Mouse (Mus musculus): ENCODE results near the gene Etl4.

Etl4 gene

GRCm38 (mm10) chr2:20525879-20526593, 616.5 kb downstream of the Etl4 start:
- DNase-seq: no peak

- DNase-seq: no peak
These were observed 617.3 kb downstream of the Etl4 start for GRCm38 (mm10) chr2:20526856-20527255.

GRCm38 (mm10) chr2:20532623-20533022, 623.0 kb downstream of the Etl4 start:
- DNase-seq: no peak

- no peak for DNase-seq
These were observed 628.2 kb downstream of the Etl4 start for GRCm38 (mm10) chr2:20537785-20538184.

GRCm38 (mm10) chr2:20538871-20539270, 629.3 kb downstream of the Etl4 start:
- no peak for DNase-seq

- no peak for DNase-seq
These were observed 631.7 kb downstream of the Etl4 start for GRCm38 (mm10) chr2:20541261-20541660.

GRCm38 (mm10) chr2:20542286-20542685, 632.7 kb downstream of the Etl4 start:
- no peak for DNase-seq

- no peak for DNase-seq
These were observed 636.0 kb downstream of the Etl4 start for GRCm38 (mm10) chr2:20545624-20546023.

- no peak for DNase-seq
These were observed 637.1 kb downstream of the Etl4 start for GRCm38 (mm10) chr2:20546496-20547348.

- DNase-seq: no peak
These were observed 637.7 kb downstream of the Etl4 start for GRCm38 (mm10) chr2:20547349-20547677.

GRCm38 (mm10) chr2:20547686-20548624, 638.4 kb downstream of the Etl4 start:
- DNase-seq: no peak

- DNase-seq: no peak
These were observed 639.5 kb downstream of the Etl4 start for GRCm38 (mm10) chr2:20549065-20549464.

GRCm38 (mm10) chr2:20549996-20550395, 640.4 kb downstream of the Etl4 start:
- no peak for DNase-seq

GRCm38 (mm10) chr2:20555706-20556105, 646.1 kb downstream of the Etl4 start:
- DNase-seq: no peak

GRCm38 (mm10) chr2:20559083-20559482, 649.5 kb downstream of the Etl4 start:
- DNase-seq: no peak

- DNase-seq: no peak
These were observed 650.1 kb downstream of the Etl4 start for GRCm38 (mm10) chr2:20559723-20560122.

- DNase-seq: no peak
These were observed 651.0 kb downstream of the Etl4 start for GRCm38 (mm10) chr2:20560581-20560980.

- no peak for DNase-seq
These were observed 653.5 kb downstream of the Etl4 start for GRCm38 (mm10) chr2:20563036-20563435.

GRCm38 (mm10) chr2:20568456-20568855, 658.9 kb downstream of the Etl4 start:
- no peak for DNase-seq

- DNase-seq: no peak
These were observed 662.4 kb downstream of the Etl4 start for GRCm38 (mm10) chr2:20571940-20572339.

GRCm38 (mm10) chr2:20580331-20580730, 670.8 kb downstream of the Etl4 start:
- DNase-seq: no peak

GRCm38 (mm10) chr2:20583032-20583431, 673.5 kb downstream of the Etl4 start:
- DNase-seq: no peak

- no peak for DNase-seq
These were observed 674.1 kb downstream of the Etl4 start for GRCm38 (mm10) chr2:20583562-20584153.
